Mouse (Mus musculus) lung, embryonic 16.5 days (tissue): Measurements from ENCODE around the gene Gpc6. TPM values are rescaled to one million over a fixed set of nuclear protein-coding genes. Genes with fewer than 3 reads are reported as not detected.

Experiments used
- ATAC-seq: fragments of 200-750 bp; cut with Nextera tagmentation; 2 replicates; pipeline ENCODE4 v1.8.0; 2017; ENCODE audit warnings: low read depth, mild to moderate bottlenecking, moderate library complexity
- H3K27ac ChIP-seq: fragments of 300-500 bp; sonication (generic); 2 replicates; pipeline ENCODE4 v1.5.1; 2014; ENCODE audit warnings: mild to moderate bottlenecking, control low read depth, low read length
- H3K27me3 ChIP-seq: fragments of 300-500 bp; sonication (generic); 2 replicates; pipeline ENCODE4 v1.6.1; 2014; ENCODE audit warnings: low read depth, low read length, mixed read lengths; ENCODE audit not compliant: control insufficient read depth, insufficient read depth
- H3K36me3 ChIP-seq: fragments of 300-500 bp; sonication (generic); 2 replicates; pipeline ENCODE4 v1.6.1; 2014; ENCODE audit warnings: low read length; ENCODE audit not compliant: control insufficient read depth, insufficient read depth
- H3K4me1 ChIP-seq: fragments of 300-500 bp; sonication (generic); replicated peaks from 2 replicates; pipeline ENCODE4 v1.6.1; 2014; ENCODE audit warnings: low read length, mixed read lengths; ENCODE audit not compliant: control insufficient read depth, insufficient read depth
- H3K4me2 ChIP-seq: fragments of 300-500 bp; sonication (generic); 2 replicates; pipeline ENCODE4 v1.6.1; 2014; ENCODE audit warnings: low read depth, low read length, control low read depth
- H3K4me3 ChIP-seq: fragments of 300-500 bp; sonication (generic); 2 replicates; pipeline ENCODE4 v1.5.1; 2014; ENCODE audit warnings: mild to moderate bottlenecking, low read length, control low read depth
- H3K9ac ChIP-seq: fragments of 300-500 bp; sonication (generic); 2 replicates; pipeline ENCODE4 v1.6.1; 2014; ENCODE audit warnings: low read length, control low read depth
- H3K9me3 ChIP-seq: fragments of 300-500 bp; sonication (generic); 2 replicates; pipeline ENCODE4 v1.6.1; 2016; ENCODE audit warnings: low read length; ENCODE audit not compliant: control insufficient read depth
- WGBS: fragments of 180-500 bp; shearing (Covaris S2); extraction: QIAGEN DNeasy Blood & Tissue Kit; methylation state at CpG from one replicate; pipeline ENCODE4 v1.1.7; 2014; 5-methylcytosine and 5-hydroxymethylcytosine counted together
- polyA plus RNA-seq: library from polyadenylated mRNA; unstranded; fragments of >200 nt; fragmentation: Nextera tagmentation; extraction: Ambion mirVana; gene quantifications from 2 replicates; pipeline ENCODE4 v1.2.1, GENCODE M21; 2015

Gpc6 gene
- polyA plus RNA-seq, 1 experiment from 2014 or later: 26.1 TPM

DNA sequence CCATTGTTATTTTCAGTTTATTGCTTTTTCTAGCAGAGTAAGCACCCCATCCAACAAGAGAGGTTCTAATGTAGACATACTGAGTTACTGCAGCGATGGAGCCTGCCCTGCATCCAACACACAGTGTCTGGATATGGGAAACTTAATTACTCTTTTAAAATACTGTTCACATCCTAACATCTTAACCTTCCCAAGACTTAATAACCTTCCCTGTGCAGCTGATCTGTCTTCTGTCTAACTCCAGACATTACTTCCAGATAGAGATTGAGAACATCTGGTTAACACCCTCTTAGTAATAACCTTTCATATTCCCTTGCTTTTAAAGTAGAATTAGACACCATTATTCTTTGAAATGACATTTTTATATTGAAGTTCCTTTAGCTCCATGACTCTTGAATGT is 407.1 kb downstream of the Gpc6 start:
- no peak for ATAC-seq
- Histone ChIP-seq H3K27ac (no peak overlapping the region), H3K4me1 (no peaks in the 10 kb centered on the region), H3K9me3 (no peaks in the 10 kb centered on the region), H3K36me3 (no peaks in the 10 kb centered on the region), H3K9ac (no peak overlapping the region), H3K4me3 (no peak overlapping the region), H3K4me2 (no peak overlapping the region), H3K27me3 (no peaks in the 10 kb centered on the region)
- WGBS: 69% methylated on average over 1 of the region's 1 CpGs

DNA sequence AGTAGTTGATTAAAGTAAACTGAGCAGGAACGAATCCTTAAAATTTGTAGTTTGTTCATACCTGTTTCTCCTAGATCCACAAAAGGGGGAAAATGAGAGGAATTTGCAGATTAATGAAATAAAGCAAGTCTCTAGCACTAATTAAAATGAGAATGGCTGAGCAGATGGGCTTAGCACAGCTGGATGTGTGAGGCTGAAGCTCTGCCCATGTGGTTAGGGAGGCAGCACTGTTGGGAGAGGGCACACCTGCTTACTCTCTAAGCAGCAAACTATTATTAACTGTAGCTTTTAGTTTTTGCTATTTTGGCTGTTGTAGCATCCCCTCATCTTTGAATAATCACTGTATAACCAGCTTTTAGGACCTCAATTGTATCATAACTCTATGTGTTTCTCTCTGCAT is 412.2 kb downstream of the Gpc6 start:
- Histone ChIP-seq H3K4me2 (no peak overlapping the region), H3K27me3 (no peaks in the 10 kb centered on the region), H3K36me3 (no peaks in the 10 kb centered on the region), H3K9ac (no peak overlapping the region), H3K9me3 (no peaks in the 10 kb centered on the region), H3K4me1 (no peaks in the 10 kb centered on the region), H3K4me3 (no peak overlapping the region), H3K27ac (no peak overlapping the region)
- 68% methylated on average over 1 of the region's 1 CpGs for WGBS
- ATAC-seq: no peak

DNA sequence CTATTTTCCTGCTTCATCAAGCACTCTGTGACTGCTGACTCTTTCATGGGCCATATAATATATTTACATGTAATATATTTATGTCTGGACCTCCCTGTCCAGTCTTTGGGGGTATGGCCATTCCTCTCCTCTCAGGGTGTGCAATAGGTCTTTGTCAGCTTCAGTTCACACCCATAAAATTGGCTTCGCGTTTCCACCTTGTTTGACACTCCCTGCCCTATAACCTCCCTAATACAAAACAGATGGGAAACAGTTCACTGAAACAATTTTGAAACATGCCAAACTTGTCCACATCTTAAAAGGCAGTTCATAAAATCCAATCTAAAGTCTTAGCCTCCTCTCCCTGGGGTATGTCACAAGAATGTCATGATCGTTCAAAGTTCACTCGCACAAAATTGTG is 415.4 kb downstream of the Gpc6 start:
- Histone ChIP-seq H3K4me1 (no peaks in the 10 kb centered on the region), H3K9ac (no peak overlapping the region), H3K4me3 (no peak overlapping the region), H3K9me3 (no peaks in the 10 kb centered on the region), H3K4me2 (no peak overlapping the region), H3K27me3 (no peaks in the 10 kb centered on the region), H3K36me3 (no peaks in the 10 kb centered on the region), H3K27ac (no peak overlapping the region)
- 54% methylated on average over 4 of the region's 4 CpGs for WGBS
- ATAC-seq: no peak

DNA sequence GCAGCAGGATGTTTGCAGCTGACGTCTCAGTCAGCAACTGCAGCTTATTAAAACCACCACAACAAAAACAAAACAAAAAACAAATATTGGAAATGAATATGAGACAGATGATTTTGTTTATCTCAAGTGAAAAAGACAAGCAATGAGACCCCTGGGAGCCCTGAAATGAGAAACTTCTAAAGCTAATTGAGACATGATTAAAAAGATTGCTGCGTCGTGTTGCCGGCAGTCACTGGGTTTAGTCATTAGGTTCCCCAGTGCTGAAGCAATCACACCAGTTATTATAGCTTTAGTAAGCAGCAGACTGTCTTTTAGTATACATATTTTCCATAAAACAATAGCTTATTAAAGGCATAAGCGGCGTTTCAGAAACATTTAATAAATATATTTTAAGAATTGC is 419.4 kb downstream of the Gpc6 start:
- no peaks in the 10 kb centered on the region for H3K27me3 ChIP-seq
- H3K4me3 ChIP-seq: no peak overlapping the region
- H3K27ac ChIP-seq: no peak overlapping the region
- no peaks in the 10 kb centered on the region for H3K9me3 ChIP-seq
- H3K36me3 ChIP-seq: no peaks in the 10 kb centered on the region
- WGBS: 75% methylated on average over 6 of the region's 6 CpGs
- H3K4me2 ChIP-seq: no peak overlapping the region
- no peak for ATAC-seq
- H3K4me1 ChIP-seq: no peaks in the 10 kb centered on the region
- H3K9ac ChIP-seq: no peak overlapping the region

DNA sequence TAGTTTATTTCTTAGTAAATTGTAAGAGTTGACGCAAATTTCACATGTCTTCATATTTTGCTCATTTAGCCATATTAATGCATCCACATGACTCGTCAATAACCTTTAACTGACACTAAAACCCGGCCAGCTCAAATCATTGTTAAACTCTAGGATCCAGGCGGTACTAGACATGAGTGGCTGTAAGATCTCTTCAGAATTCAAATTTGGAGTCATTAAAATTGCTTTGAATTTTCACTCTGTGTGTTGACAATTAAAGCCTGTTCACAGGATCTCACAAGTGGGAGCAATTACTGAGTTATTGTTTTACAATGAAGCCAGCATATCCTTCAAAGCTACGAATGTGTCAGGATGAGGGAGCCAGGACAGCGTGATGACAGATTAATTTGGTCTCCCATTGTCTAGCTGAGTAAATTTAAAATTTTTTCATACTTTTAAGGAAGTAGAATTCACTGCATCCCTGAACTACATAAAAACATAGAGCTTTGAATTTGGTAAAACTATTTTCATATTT is 421.3 kb downstream of the Gpc6 start:
- H3K9me3 ChIP-seq: no peaks in the 10 kb centered on the region
- no peak overlapping the region for H3K9ac ChIP-seq
- ATAC-seq: no peak
- WGBS: 86% methylated on average over 6 of the region's 6 CpGs
- no peak overlapping the region for H3K4me3 ChIP-seq
- no peak overlapping the region for H3K4me2 ChIP-seq
- H3K36me3 ChIP-seq: no peaks in the 10 kb centered on the region
- H3K27ac ChIP-seq: no peak overlapping the region
- H3K27me3 ChIP-seq: no peaks in the 10 kb centered on the region
- no peaks in the 10 kb centered on the region for H3K4me1 ChIP-seq

DNA sequence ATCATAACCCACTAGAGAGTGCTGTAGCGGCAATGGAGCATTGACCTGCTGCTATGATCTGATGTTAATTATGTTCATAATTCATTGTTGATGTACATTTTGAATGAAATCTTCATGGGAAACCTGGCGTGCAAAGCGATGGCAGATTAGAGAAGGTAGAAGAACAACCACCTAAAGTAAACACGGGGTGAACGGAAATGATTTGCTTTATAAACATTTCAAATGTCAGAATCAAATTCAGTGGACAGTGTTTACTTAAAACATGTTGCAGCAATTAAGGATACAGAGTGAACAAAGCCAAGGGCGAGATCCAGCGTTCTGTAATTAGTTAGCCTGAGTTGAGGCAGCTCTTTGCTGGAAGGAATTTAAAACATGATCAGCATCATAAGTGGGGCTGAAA is 426.2 kb downstream of the Gpc6 start:
- Histone ChIP-seq H3K4me1 (no peaks in the 10 kb centered on the region), H3K9ac (no peak overlapping the region), H3K36me3 (no peaks in the 10 kb centered on the region), H3K27me3 (no peaks in the 10 kb centered on the region), H3K4me2 (no peak overlapping the region), H3K4me3 (no peak overlapping the region), H3K27ac (no peak overlapping the region), H3K9me3 (no peaks in the 10 kb centered on the region)
- 45% methylated on average over 7 of the region's 7 CpGs for WGBS
- no peak for ATAC-seq

DNA sequence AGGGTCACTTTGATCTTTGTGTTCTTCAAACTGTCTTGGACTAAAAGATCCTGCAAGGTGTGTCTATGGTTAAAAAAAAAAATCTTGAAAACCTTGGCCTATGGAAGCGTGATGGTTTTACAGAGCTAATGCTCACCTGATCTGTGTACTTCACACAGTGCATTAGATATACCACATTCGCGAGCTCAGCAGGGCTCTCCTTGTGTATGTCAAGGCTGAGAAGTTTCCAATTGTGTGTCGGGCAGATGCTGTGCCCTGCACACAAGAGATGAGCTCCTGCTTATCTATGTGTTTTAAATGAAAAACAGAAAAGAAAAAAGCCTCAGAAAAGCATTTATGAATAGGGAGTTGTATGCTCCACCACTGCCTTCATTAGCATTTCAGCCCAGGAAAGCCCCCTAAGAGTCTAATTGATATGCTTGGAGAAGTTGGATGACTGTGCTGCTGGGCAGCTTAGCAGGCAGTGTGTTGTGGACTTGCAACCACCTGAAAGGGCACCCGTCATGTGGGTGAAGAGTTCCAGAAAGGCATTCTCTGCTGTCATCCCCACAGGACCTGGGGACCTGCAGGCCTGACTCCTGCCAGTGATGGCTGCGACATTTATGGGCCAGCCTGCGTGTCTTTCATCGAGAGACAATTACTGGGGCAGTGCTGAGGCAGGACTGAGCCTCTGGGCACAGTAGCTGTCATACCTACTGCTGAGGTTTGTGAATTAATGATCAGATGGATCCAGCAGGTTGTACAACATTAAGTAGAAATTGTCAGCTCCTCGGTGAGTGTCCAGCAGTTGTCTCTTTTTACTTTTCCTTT is 436.2 kb downstream of the Gpc6 start:
- H3K27ac ChIP-seq: no peak overlapping the region
- H3K36me3 ChIP-seq: no peaks in the 10 kb centered on the region
- no peak overlapping the region for H3K4me3 ChIP-seq
- no peak overlapping the region for H3K4me2 ChIP-seq
- no peaks in the 10 kb centered on the region for H3K27me3 ChIP-seq
- no peaks in the 10 kb centered on the region for H3K9me3 ChIP-seq
- no peak for ATAC-seq
- no peaks in the 10 kb centered on the region for H3K4me1 ChIP-seq
- H3K9ac ChIP-seq: no peak overlapping the region
- 86% methylated on average over 9 of the region's 9 CpGs for WGBS

DNA sequence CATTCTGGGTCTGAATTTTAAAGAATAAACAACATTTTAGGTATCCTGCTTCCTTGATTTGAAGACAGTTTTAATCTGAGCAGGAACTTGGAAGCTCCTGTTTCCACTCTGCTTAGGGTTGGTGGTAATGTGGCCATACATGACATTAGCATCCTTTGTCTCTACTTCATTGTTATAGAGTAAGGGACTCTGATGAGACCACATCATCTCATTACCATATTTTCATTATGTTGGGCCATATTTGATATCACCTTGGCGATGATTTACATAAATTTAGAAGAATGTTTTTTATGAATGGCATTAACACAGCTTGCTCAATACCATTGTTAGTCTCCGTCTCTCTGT is 436.8 kb downstream of the Gpc6 start:
- no peak overlapping the region for H3K4me2 ChIP-seq
- no peak overlapping the region for H3K4me3 ChIP-seq
- H3K36me3 ChIP-seq: no peaks in the 10 kb centered on the region
- H3K27ac ChIP-seq: no peak overlapping the region
- H3K9me3 ChIP-seq: no peaks in the 10 kb centered on the region
- WGBS: 94% methylated on average over 2 of the region's 2 CpGs
- H3K4me1 ChIP-seq: no peaks in the 10 kb centered on the region
- no peaks in the 10 kb centered on the region for H3K27me3 ChIP-seq
- no peak overlapping the region for H3K9ac ChIP-seq
- ATAC-seq: no peak

DNA sequence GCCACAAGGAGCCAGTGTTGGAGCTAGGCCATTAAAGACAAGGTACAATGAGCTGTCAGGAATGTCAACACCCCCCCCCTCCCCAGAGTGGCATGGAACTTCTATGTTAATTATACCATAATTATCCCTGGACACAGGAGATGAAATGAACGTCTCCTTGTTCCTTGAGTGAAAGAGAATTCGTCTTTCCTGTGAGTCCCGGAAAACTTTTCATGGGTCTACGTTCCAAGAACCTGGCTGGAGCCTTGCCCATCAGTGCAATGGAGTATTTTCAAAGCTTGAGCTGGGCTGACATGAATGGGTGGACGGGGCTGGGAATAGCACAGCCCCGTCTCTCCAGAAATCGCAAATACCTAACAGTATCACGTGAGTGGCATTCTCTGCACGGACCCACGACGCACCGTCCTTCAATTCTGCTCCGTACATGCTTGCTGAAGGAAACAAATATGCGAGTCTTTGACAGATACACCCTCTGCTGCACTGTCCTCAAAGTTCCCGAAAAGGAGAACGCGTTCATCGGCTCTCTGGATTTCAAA is 444.3 kb downstream of the Gpc6 start:
- H3K9ac ChIP-seq: no peak overlapping the region
- no peak overlapping the region for H3K4me3 ChIP-seq
- H3K4me1 ChIP-seq: no peaks in the 10 kb centered on the region
- no peak for ATAC-seq
- H3K27ac ChIP-seq: no peak overlapping the region
- no peaks in the 10 kb centered on the region for H3K36me3 ChIP-seq
- no peaks in the 10 kb centered on the region for H3K9me3 ChIP-seq
- WGBS: 87% methylated on average over 18 of the region's 18 CpGs
- no peak overlapping the region for H3K4me2 ChIP-seq
- no peaks in the 10 kb centered on the region for H3K27me3 ChIP-seq
